Mouse (Mus musculus) hindbrain, embryonic 13.5 days (tissue): ENCODE measurements around the gene Osbpl10. TPM values are rescaled to one million over a fixed set of nuclear protein-coding genes. Genes with fewer than 3 reads are reported as not detected.

Experiments used
- ATAC-seq: fragments of 200-750 bp; cut with Nextera tagmentation; 2 replicates; pipeline ENCODE4 v1.8.0; 2017; ENCODE audit warnings: moderate TSS enrichment; ENCODE audit not compliant: low FRiP score
- H3K27ac ChIP-seq: fragments of 300-500 bp; sonication (generic); 2 replicates; pipeline ENCODE4 v1.5.1; 2015; ENCODE audit warnings: inconsistent platforms, mild to moderate bottlenecking, moderate library complexity
- H3K27me3 ChIP-seq: fragments of 300-500 bp; sonication (generic); 2 replicates; pipeline ENCODE4 v1.6.1; 2015; ENCODE audit warnings: mild to moderate bottlenecking, inconsistent platforms
- H3K36me3 ChIP-seq: fragments of 300-500 bp; sonication (generic); 2 replicates; pipeline ENCODE4 v1.6.1; 2015; ENCODE audit warnings: mild to moderate bottlenecking, inconsistent platforms
- H3K4me1 ChIP-seq: fragments of 300-500 bp; sonication (generic); replicated peaks from 2 replicates; pipeline ENCODE4 v1.6.1; 2015; ENCODE audit warnings: inconsistent platforms
- H3K4me2 ChIP-seq: fragments of 300-500 bp; sonication (generic); 2 replicates; pipeline ENCODE4 v1.6.1; 2015; ENCODE audit warnings: inconsistent platforms, mild to moderate bottlenecking, moderate library complexity
- H3K4me3 ChIP-seq: fragments of 300-500 bp; sonication (generic); 2 replicates; pipeline ENCODE4 v1.5.1; 2015; ENCODE audit warnings: mild to moderate bottlenecking, inconsistent platforms
- H3K9ac ChIP-seq: fragments of 300-500 bp; sonication (generic); 2 replicates; pipeline ENCODE4 v1.6.1; 2015; ENCODE audit warnings: mild to moderate bottlenecking, inconsistent platforms
- H3K9me3 ChIP-seq: fragments of 300-500 bp; sonication (generic); 2 replicates; pipeline ENCODE4 v1.6.1; 2016; ENCODE audit warnings: inconsistent platforms
- WGBS: fragments of 180-500 bp; shearing (Covaris S2); methylation state at CpG from one replicate; pipeline ENCODE4 v1.1.7; 2015; 5-methylcytosine and 5-hydroxymethylcytosine counted together
- polyA plus RNA-seq: library from polyadenylated mRNA; unstranded; fragments of >200 nt; fragmentation: Nextera tagmentation; extraction: Ambion mirVana; gene quantifications from 2 replicates; pipeline ENCODE4 v1.2.1, GENCODE M21; 2015

Osbpl10 gene
- polyA plus RNA-seq, 1 experiment from 2014 or later = 1.8 TPM

DNA sequence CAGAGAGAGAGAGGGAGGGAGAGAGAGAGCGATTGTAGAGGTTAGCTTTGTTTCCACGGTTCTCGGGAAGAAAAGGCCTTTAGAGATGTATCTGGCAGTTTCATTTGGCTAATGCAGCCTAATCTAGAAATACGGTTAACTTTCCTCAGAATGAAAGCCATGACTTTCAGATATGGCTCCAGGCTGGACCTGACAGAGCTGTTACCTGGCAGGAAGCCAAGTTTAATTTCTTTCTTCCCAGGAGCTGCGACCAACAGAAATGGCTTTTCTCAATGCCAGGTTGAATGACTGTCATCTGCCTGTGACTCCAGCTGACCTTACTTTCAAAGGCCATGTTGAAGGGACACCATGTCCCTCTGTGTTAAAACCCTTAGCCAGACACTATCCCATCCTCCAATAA lies 80.4 kb downstream of the Osbpl10 start:
- Histone ChIP-seq H3K27ac (peak overlapping the region; percentile 56; the same call in 1 of the 2 replicates), H3K4me1 (peaks cover 26% of the 10 kb centered on the region), H3K27me3 (no peaks in the 10 kb centered on the region), H3K36me3 (no peaks in the 10 kb centered on the region), H3K4me2 (no peak overlapping the region), H3K9ac (no peak overlapping the region), H3K4me3 (no peak overlapping the region), H3K9me3 (no peaks in the 10 kb centered on the region)
- 29% methylated on average over 5 of the region's 5 CpGs for WGBS
- no peak for ATAC-seq

- peaks cover 6% of the 10 kb centered on the region; the same call in 1 of the 2 replicates for H3K9me3 ChIP-seq
- no peaks in the 10 kb centered on the region for H3K27me3 ChIP-seq
- no peaks in the 10 kb centered on the region; the same call in 1 of the 2 replicates for H3K36me3 ChIP-seq
- no peak overlapping the region for H3K4me3 ChIP-seq
- no peak for ATAC-seq
- WGBS = 96% methylated on average over 1 of the region's 1 CpGs
- no peak overlapping the region for H3K4me2 ChIP-seq
- H3K9ac ChIP-seq = no peak overlapping the region
- H3K27ac ChIP-seq = no peak overlapping the region
- H3K4me1 ChIP-seq = 0 out of 2 replicates have a peak, but pooled peaks cover 4% of the 10 kb centered on the region
These were observed 86.5 kb downstream of the Osbpl10 start for GRCm38 (mm10) chr9:115064834-115065233.

- Histone ChIP-seq H3K27me3 (no peaks in the 10 kb centered on the region), H3K27ac (no peak overlapping the region), H3K36me3 (no peaks in the 10 kb centered on the region; the same call in 1 of the 2 replicates), H3K9me3 (peaks cover 6% of the 10 kb centered on the region; the same call in 1 of the 2 replicates), H3K9ac (no peak overlapping the region), H3K4me2 (no peak overlapping the region), H3K4me1 (no peaks in the 10 kb centered on the region), H3K4me3 (no peak overlapping the region)
- no peak for ATAC-seq
- WGBS = 79% methylated on average over 8 of the region's 9 CpGs
These were observed 88.7 kb downstream of the Osbpl10 start for GRCm38 (mm10) chr9:115067071-115067470.

- no peak overlapping the region for H3K9ac ChIP-seq
- no peak overlapping the region for H3K4me2 ChIP-seq
- WGBS = 89% methylated on average over 4 of the region's 4 CpGs
- H3K9me3 ChIP-seq = no peaks in the 10 kb centered on the region
- H3K27ac ChIP-seq = no peak overlapping the region
- no peaks in the 10 kb centered on the region for H3K27me3 ChIP-seq
- no peak for ATAC-seq
- no peak overlapping the region for H3K4me3 ChIP-seq
- H3K4me1 ChIP-seq = no peaks in the 10 kb centered on the region
- H3K36me3 ChIP-seq = no peaks in the 10 kb centered on the region
These were observed 96.8 kb downstream of the Osbpl10 start for GRCm38 (mm10) chr9:115075191-115075590.

GRCm38 (mm10) chr9:115088295-115088993 lies 110.1 kb downstream of the Osbpl10 start:
- ATAC-seq = peak; percentile 94
- Histone ChIP-seq H3K4me3 (no peak overlapping the region), H3K4me2 (peak overlapping the region; percentile 23), H3K27ac (peak overlapping the region; percentile 70), H3K9ac (no peak overlapping the region; the same call in 1 of the 2 replicates), H3K9me3 (peaks cover 12% of the 10 kb centered on the region; the same call in 1 of the 2 replicates), H3K4me1 (peaks cover 9% of the 10 kb centered on the region), H3K36me3 (no peaks in the 10 kb centered on the region; the same call in 1 of the 2 replicates), H3K27me3 (no peaks in the 10 kb centered on the region)
- WGBS = 33% methylated on average over 17 of the region's 17 CpGs

GRCm38 (mm10) chr9:115089644-115090043 lies 111.3 kb downstream of the Osbpl10 start:
- H3K27ac ChIP-seq = no peak overlapping the region
- H3K4me2 ChIP-seq = no peak overlapping the region
- no peak for ATAC-seq
- H3K9ac ChIP-seq = no peak overlapping the region
- no peaks in the 10 kb centered on the region for H3K27me3 ChIP-seq
- peaks cover 13% of the 10 kb centered on the region; the same call in 1 of the 2 replicates for H3K9me3 ChIP-seq
- H3K36me3 ChIP-seq = no peaks in the 10 kb centered on the region; the same call in 1 of the 2 replicates
- peaks cover 9% of the 10 kb centered on the region for H3K4me1 ChIP-seq
- H3K4me3 ChIP-seq = no peak overlapping the region
- WGBS = 68% methylated on average over 5 of the region's 5 CpGs

DNA sequence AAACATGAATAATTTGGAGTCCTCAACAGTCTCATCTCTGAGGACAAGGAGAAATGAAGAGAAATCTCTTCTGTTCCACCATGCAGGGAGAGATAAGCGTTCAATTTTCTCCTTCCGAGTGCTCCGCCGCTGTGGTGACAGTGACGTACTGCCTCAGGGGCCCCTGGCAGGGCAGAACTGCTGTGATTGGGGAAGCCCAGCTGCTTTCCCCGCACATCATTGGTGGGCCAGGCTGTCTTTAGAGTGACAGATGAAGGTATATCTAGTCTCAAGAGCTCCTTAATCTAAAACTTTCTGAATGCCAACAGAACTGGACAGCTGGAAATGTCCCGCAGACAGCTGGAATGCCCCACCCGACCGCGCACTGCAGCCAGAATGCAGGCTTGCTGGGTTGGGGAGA lies 118.1 kb downstream of the Osbpl10 start:
- Histone ChIP-seq H3K27me3 (no peaks in the 10 kb centered on the region), H3K4me1 (peaks cover 7% of the 10 kb centered on the region; the same call in 1 of the 2 replicates), H3K9me3 (0 out of 2 replicates have a peak, but pooled peaks cover 6% of the 10 kb centered on the region), H3K27ac (peak overlapping the region; percentile 52; the same call in 1 of the 2 replicates), H3K9ac (no peak overlapping the region), H3K36me3 (no peaks in the 10 kb centered on the region), H3K4me2 (0 out of 2 replicates have a peak overlapping the region, but pooled peaks have one; percentile 15), H3K4me3 (no peak overlapping the region)
- WGBS = 55% methylated on average over 10 of the region's 10 CpGs
- peak; percentile 83 for ATAC-seq

GRCm38 (mm10) chr9:115097340-115097739 lies 119.0 kb downstream of the Osbpl10 start:
- Histone ChIP-seq H3K4me3 (no peak overlapping the region), H3K4me1 (peaks cover 7% of the 10 kb centered on the region; the same call in 1 of the 2 replicates), H3K27me3 (no peaks in the 10 kb centered on the region), H3K36me3 (no peaks in the 10 kb centered on the region), H3K9me3 (0 out of 2 replicates have a peak, but pooled peaks cover 6% of the 10 kb centered on the region), H3K27ac (no peak overlapping the region), H3K9ac (no peak overlapping the region), H3K4me2 (no peak overlapping the region)
- WGBS = 91% methylated on average over 4 of the region's 4 CpGs
- ATAC-seq = no peak

GRCm38 (mm10) chr9:115100181-115100915 lies 122.0 kb downstream of the Osbpl10 start:
- Histone ChIP-seq H3K4me2 (no peak overlapping the region), H3K27me3 (no peaks in the 10 kb centered on the region), H3K9ac (no peak overlapping the region), H3K9me3 (no peaks in the 10 kb centered on the region), H3K27ac (no peak overlapping the region), H3K36me3 (no peaks in the 10 kb centered on the region), H3K4me3 (no peak overlapping the region), H3K4me1 (peaks cover 7% of the 10 kb centered on the region; the same call in 1 of the 2 replicates)
- WGBS = 87% methylated on average over 15 of the region's 15 CpGs
- ATAC-seq = no peak

DNA sequence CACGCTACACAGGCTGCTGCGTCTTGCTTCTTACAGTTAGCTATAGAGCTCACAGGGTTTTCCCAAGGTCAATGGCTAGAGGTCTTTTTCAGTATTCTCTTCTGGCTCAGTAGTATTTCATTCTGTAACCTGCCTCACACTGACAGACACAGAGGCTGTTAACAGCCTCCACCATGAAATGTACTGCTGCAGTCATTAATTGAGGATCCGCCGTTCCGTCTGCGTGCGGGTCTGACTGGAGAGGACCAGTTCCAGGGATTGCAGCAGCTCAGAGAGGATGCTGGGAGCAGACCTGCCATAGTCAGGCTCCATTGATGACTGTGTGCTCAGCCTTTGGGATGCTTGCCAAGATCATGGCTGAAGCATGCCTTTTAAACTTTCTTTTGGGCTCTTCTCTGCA lies 129.1 kb downstream of the Osbpl10 start:
- H3K4me3 ChIP-seq = no peak overlapping the region
- peak; percentile 72; the same call in 1 of the 2 replicates for ATAC-seq
- no peaks in the 10 kb centered on the region for H3K27me3 ChIP-seq
- peak overlapping the region; percentile 45 for H3K27ac ChIP-seq
- H3K9me3 ChIP-seq = no peaks in the 10 kb centered on the region
- WGBS = 40% methylated on average over 7 of the region's 7 CpGs
- H3K4me2 ChIP-seq = peak overlapping the region; percentile 30; the same call in 1 of the 2 replicates
- no peak overlapping the region for H3K9ac ChIP-seq
- H3K4me1 ChIP-seq = peaks cover 13% of the 10 kb centered on the region
- H3K36me3 ChIP-seq = no peaks in the 10 kb centered on the region

DNA sequence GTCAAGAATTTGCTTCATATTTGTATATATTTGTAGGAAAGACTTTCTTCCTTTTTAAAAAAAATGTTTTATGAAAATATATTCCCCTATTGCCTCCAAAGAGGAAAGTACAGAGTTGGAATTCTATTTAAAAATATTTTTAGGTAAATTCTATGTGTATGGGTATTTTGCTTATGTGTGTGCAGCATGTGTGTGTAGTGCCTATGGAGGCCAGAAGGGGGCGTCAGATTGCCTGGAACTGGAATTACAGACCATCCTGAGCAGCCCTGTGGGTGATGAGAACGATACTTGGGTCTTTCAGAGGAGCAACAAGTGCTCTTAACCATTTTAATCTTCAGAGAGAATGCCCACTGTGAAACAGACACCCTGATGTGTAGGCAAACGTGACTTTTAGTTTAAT lies 132.3 kb downstream of the Osbpl10 start:
- H3K4me3 ChIP-seq = no peak overlapping the region
- H3K9ac ChIP-seq = no peak overlapping the region
- 63% methylated on average over 3 of the region's 3 CpGs for WGBS
- H3K9me3 ChIP-seq = no peaks in the 10 kb centered on the region
- no peak overlapping the region for H3K4me2 ChIP-seq
- H3K27me3 ChIP-seq = no peaks in the 10 kb centered on the region
- no peaks in the 10 kb centered on the region for H3K36me3 ChIP-seq
- no peak overlapping the region for H3K27ac ChIP-seq
- ATAC-seq = no peak
- H3K4me1 ChIP-seq = peaks cover 13% of the 10 kb centered on the region

- Histone ChIP-seq H3K4me1 (peaks cover 29% of the 10 kb centered on the region), H3K27me3 (no peaks in the 10 kb centered on the region), H3K36me3 (no peaks in the 10 kb centered on the region), H3K4me3 (no peak overlapping the region), H3K9ac (peak overlapping the region; percentile 29; the same call in 1 of the 2 replicates), H3K4me2 (no peak overlapping the region), H3K27ac (no peak overlapping the region), H3K9me3 (no peaks in the 10 kb centered on the region)
- ATAC-seq = 0 out of 2 replicates have a peak, but pooled peaks have one; percentile 46
- 45% methylated on average over 10 of the region's 10 CpGs for WGBS
These were observed 138.9 kb downstream of the Osbpl10 start for GRCm38 (mm10) chr9:115117314-115117713.
